Mouse (Mus musculus) c-Kit-positive CD71-positive TER-119-negative erythroid progenitor cells, embryonic 14.5 days (primary cell): Measurements from ENCODE around the gene Amt.
"Not testable (repeated sequence)": the region's sequence is repeated elsewhere in the genome, so short reads cannot be mapped to it uniquely, and the experiment has no call there.

Experiments used
- DNase-seq: peaks from one replicate; pipeline ENCODE4 v3.0.0-alpha.2; 2013; ENCODE audit warnings: low read depth

Amt gene

DNA sequence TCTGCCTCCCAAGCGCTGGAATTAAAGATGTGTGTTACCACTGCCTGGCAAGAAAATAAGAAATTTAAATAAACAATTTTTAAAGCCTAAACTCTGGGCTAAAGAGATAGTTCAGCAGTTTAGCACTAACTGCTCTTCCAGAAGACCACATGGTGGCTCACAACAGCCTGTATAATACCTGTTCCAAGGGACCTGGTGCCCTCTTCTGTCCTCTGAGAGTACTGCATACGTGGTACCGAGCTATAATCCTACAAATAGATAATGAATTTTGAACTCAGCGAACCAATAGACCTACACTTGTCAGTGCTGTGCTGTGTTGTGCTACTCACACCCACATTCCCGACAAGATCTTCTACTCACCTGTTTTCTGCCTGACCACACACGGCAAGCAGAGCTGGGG is 12.2 kb upstream of the Amt start:
- DNase-seq = peak; percentile 77

DNA sequence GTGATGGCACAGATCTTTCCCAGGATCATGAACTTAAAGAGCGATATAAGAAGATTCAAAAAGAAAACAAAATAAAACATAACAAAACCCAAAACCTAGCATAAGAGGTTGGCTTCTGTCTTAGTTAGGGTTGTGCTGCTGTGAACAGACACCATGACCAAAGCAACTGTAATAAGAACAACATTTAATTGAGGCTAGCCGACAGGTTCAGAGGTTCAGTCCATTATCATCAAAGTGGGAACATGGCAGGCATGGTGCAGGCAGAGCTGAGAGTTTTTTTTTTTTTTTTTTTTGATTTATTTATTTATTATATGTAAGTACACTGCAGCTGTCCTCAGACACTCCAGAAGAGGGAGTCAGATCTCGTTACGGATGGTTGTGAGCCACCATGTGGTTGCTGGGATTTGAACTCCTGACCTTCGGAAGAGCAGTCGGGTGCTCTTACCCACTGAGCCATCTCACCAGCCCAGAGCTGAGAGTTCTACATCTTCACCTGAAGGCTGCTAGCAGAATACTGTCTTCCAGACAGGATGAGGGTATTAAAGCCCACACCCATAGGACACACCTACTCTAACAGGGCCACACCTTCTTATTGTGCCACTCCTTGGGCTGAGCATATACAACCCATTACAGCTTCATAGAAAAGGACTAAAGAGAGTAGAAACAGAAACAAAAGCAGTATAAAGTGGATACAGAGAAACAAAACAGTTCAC is 9.0 kb upstream of the Amt start:
- DNase-seq = not testable (repeated sequence)

DNA sequence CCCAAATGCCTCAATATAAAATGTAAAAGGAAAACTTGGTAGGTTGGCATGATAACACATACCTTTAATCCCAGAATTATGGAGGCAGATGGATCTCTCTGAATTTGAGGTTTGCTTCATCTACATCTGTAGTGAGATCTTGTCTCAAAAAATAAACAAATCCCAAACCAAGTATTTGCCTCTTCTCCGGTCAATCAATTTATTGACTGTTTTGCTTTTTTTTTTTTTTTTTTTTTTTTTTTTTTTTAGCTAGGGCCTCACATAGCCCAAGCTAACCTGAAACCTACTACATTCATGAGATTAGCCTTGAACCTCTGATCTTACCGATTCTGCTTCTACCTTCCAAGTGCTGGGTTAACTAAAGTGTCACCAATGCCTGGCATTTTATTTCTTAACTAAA is 7.3 kb upstream of the Amt start:
- no peak for DNase-seq

DNA sequence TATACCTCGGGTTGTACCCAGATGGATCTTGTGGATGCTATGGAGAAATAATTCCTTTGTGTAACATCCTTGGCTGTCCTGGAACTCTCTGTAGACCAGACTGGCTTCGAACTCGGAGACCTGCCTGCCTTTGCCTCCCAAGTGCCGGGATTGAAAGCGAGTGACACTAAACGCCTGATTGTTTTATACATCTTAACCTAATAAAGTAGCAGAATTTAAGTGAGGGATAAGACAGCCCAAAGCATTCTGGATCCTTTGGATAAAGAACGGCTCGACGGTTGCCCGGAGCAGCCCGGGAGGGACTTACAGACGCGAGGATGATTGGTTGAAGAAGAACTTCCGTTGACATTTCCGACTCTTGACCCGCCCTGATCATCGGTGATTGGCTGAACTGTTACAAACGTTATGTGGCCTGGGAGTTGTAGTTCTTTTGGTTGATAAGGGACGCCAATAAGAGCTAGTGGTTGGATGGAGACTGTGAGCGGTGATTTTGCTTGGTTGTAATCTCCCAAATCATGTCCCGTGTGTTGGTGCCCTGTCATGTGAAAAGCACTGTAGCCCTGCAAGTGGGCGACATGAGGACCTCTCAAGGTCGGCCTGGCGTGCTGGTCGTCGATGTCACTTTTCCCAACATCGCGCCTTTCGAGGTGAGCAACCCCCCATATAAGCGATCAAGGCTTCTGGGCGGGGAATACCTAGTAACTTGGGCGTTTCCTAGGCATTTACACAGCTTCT is 6.5 kb upstream of the Amt start, which contains the start of gene Nicn1:
Gene Nicn1 (plus strand): TSS at position 414 of the 735 bp plus-strand sequence.
- peak; percentile 96 for DNase-seq

DNA sequence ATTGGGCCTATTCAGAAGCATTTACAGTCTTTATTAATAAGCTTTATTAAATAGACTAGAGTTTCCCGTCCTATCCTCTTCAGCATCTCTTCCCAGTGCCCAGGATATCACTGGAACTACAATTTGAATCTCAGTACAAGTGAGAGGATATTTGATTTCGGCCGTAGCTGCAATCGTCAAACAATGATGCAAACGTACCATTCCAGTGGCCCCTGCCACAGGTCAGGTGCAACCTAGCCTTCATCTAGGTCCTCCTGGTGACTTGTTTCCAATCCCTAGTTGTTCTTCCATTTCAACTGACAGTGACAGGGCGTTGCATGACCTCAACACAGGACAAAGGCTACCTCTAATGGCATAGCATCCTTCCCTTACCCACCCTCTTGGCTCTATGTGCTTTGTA is 5.9 kb upstream of the Amt start:
- no peak for DNase-seq

DNA sequence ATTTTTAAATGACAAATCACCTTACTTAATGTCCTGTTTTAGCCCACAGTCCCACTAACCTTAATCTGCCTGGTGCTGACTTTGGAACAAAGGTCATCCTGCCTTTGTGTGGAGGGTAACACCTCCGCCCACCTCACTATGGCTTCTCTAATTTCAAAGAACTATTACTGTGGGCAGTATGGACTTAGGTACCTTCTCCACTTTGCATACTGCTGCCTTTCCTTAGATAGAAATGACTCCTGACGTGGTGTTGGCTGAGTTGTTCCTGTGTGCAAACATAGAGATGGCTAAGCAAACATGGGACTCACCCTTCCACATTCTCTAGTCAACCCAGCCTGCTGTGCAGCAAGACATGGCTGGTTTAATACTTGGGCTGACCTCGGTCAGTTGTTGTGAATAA is 5.2 kb downstream of the Amt start:
- no peak for DNase-seq

DNA sequence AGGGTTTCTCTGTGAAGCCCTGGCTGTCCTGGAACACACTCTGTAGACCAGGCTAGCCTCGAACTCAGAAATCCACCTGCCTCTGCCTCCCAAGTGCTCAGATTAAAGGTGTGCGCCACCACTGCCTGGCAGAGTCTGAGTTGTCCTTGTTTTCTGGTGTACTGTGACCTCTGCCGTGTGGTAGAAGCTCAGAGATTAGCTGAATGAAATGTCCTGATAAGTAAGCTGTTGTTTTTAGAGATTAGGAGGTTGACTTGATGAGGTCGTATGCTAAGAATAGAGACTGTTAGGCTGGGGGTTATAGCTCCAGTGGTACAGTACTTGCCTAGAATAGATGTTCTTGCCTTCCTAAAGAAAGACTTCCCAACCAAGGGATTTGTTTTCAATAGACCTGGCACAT is 8.1 kb downstream of the Amt start:
- DNase-seq = no peak

DNA sequence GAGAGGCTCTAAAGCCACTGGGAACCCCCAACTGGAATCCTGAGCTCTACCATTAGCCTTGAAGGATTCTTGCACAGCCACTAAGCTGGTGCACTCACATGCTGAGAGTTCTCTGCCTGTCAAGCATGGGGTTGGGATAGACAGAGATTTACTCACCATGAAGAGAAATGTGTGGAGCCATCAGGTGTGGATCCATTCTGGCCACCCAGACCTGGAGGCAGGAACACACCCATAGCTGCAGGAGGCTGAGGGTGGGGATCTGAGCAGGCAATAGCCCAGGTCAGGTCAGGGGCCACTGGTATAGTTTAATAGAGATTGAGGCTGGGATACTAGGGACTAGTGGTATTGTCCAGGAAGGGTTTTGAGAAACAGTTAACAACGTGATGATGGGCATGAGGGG is 8.5 kb downstream of the Amt start:
- no peak for DNase-seq

DNA sequence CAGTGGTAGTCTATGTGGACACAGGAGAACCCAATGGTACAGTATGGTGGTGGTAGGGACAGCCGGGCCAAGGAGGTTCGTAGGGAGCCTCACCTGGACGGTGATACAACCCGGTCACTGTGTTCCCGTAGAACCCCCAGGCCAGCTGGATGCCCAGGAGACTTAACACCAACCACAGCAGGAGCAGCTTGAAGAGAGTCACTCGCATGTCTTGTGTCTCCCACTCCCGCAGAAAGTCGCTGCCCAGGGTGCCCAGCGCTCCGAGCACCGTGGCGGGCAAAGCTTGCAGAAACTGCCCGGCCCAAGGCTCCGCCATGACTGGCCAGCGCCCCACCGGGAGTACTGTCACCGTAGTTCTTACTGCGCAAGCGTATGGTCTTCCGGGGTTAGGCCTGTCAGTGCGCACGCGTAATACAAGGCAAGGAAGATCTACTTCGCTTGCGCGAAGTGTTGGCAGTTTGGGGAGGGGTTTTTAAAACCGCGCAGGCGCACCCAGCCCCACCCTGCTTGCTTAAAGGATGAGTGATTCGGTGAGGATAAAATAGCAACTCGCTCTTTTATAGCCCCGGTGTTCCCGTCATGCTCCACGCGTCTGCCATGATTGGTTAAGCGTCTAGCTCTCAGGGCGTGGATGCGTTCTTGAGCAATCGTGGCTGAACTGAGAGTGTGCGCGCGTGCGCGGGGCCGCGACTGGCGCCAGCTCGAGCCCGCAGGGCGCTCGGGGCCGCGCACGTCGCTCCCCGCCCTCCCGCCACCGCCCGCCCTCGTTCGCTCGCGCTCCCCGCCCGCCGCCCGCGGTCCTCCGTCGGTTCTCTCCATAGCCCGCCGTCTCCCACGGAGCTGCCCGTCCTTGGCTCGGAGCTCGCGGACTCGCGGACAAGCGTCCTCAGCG is 9.2 kb downstream of the Amt start, which contains the start of the genes Rhoa and Tcta:
Gene Rhoa (plus strand): TSS at position 501 of the 892 bp plus-strand sequence.
Gene Tcta (minus strand): TSS at position 532 of the 892 bp plus-strand sequence.
- DNase-seq = peak; percentile 99

DNA sequence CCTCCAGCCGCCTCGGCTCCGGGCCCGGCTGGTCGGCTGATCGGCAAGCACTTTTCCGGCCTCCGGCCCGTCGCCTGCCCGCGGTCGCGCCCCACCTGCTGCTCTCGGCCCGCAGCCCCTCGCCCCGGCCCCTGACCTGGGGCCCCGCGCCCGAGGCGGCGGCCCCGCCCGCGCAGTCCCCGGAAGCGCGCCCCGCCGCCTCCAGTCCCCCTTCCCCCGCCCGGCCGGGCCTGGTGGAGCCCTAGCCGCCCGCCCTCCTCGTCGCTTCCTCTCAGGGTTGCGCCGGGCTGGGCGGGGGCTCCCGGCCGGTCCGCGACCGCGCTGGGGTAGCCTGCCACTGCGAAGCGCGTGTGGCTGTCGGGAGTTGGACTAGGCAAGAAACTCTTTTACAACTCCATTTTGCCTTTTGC is 9.9 kb downstream of the Amt start:
- DNase-seq = peak; percentile 69

DNA sequence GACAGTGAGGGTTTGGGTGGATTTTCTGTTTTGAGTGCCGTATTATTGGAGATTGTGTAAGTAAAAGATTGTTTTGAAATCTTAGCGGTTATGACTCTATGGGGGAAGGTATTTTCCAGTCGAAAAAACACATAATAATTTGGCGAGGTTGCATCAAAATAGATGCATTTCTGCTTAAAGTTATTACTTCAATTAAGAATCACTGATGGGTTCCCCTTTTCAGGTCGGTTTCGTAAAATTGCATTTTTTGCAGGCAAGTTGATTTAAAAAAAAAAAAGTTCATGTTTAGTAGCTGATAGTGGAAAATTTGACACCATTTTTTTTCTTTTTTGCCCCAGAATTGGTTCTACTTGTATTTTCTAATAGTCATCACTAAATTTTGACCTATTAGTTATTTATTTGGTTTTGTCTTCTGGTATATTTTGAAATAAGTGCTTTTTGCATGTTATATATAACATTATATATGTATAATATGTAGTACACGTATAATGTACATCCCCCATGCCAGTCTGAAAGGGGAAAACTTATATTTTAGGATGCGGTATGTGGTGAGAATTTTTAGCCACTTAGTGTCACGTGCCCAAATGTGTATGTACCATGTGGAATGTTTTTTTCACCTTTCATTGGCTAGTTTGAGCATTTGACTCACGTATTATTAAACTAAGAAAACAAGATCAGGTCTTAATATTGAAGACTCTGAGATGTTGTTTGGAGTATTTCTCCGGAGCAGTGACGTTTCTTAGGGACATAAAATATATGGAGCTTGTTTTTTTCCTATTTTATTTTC is 10.6 kb downstream of the Amt start:
- no peak for DNase-seq

DNA sequence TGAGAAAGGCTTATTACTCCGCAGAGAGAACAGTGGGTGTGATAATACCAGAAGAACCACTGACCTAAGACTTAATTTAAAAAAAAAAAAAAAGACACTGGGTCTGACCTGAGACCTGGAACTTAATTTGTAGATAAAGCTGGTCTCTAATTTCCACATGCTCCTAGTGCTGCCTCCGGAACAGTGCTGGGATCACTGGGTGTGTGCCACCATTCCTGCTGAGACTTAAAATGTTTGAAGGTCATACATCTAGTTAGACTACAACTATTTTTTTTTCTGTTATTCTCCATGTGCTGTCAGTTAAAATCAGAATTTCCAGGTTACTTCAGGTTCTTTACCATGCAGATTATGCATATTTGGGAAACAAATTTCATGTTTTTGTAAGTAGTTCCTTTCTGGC is 11.5 kb downstream of the Amt start:
- no peak for DNase-seq

DNA sequence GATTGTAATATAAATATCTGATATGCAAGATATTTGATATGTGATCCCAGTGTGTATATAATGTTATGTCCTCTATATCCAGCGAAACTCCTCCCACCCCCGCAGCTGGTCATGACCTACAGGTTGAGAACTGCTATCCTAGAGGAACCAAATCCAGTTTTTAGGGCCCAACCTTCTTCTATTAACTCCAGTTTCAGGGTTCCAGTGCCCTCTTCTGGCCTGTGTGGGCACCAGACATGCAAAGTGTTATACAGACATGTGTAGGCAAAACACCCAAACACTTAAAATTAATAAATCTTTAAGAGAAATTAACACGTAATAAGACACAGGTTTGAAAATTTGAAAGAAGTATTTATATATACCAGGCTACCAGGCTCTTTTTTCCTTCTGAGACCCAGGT is 20.9 kb downstream of the Amt start:
- no peak for DNase-seq

DNA sequence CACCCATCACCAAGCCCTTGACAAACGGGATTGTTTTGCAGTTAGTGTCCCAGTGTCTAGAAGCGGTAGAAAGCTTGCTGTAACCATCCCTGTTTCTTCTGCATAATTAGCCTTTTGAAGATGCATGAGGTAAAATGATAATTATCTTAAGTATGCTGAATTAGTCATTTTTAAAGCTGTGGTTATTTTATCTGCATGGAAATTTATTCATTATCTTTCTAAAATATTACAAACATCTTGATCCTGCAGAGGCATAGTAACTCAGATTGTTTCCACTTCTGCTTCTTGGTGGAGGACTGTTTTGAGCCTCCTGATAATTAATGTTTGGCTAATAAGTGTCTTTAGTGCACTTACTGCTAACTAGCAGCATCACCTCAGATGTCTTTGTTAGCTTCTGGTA is 21.8 kb downstream of the Amt start:
- no peak for DNase-seq

DNA sequence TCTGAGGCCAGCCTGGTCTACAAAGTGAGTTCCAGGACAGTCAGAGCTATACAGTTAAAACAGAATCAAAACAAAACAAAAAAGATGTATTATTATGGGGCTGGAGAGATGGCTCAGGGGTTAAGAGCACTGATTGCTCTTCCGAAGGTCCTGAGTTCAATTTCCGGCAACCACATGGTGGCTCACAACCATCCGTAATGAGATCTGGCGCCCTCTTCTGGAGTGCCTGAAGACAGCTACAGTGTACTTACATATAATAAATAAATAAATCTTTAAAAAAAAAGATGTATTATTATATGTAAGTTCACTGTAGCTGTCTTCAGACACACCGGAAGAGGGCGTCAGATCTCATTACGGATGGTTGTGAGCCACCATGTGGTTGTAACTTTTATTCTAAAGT is 25.4 kb downstream of the Amt start:
- not testable (repeated sequence) for DNase-seq

DNA sequence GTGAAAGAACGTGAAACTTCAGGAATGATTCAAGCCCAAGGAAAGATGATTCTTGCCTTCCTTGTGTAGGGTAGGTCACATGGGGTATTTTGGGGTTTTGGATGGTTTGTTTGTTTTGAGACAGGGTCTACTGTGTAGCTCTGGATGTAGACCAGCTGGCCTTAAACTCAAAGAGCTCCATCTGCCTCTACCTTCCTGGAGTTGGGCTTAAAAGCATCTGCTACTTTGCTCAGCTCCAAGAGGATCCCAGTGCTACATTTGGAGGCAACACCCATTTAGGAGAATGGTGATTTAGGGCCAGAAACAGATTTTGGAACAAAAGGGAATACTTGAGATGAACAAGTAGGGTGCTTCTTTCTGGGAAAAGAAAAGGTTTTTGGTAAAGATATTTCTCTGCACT is 28.1 kb downstream of the Amt start:
- DNase-seq = no peak

DNA sequence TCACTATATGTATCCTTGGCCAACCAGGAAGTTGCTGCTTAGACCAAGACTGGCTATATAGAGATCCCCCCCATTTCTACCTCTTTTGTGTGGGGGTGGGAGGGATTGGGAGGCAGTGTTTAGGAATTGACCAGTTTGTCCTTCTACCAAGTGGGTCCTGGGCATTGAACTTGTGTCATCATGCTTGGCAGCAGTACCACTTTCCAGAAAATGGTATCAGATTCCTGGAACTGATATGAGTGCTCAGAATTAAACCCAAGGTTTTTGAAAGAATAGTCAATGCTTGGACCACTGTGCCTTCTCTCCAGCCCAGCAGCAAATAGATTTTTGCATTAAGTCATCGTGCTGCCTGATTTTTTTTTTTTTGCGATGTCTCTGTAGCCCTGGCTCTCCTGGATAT is 29.2 kb downstream of the Amt start:
- no peak for DNase-seq

DNA sequence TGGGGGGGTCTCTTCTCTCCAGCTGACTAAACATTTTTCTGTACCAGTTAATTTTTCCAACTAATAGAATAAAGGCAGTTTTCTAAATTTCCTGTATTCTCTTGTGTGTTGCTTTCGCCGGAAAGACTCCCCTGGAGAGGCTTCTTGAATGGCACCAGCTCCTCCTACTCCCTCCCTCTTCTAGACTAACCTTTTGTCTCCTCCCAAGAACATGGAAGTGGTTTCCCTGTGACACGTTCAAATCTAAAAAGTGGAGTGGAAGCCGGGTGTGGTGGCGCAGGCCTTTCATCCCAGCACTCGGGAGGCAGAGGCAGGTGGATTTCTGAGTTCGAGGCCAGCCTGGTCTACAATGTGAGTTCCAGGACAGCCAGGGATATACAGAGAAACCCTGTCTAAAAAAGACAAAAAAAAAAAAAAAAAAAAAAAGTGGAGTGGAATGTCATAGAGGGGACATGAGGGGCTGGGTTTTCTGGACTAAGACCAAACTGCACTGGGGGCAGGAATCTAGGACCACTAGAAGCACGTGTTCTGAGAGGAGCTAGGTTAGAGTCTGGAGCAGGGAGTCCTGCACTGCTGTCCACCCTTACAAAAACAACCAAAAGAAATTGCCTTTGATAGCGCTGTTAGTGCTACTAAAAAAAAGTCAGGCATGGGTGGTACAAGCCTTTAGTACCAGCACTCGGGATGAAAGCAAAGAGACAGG is 41.3 kb downstream of the Amt start:
- no peak for DNase-seq

DNA sequence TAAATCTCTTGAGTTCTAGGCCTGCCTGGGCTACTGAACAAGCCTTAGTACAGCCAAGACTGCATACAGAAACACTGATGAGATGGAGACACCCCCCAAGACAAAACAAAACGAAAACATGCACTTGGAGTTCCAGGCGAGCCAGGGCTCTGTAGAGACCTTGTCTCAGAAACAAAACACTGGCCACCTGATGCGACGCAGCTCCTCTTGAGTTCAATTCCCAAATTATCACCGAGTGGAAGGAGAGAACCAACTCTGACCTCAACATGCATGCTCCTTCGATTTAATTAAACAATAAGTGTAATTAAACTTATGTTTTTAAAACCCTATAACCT is 41.9 kb downstream of the Amt start:
- peak; percentile 32 for DNase-seq

DNA sequence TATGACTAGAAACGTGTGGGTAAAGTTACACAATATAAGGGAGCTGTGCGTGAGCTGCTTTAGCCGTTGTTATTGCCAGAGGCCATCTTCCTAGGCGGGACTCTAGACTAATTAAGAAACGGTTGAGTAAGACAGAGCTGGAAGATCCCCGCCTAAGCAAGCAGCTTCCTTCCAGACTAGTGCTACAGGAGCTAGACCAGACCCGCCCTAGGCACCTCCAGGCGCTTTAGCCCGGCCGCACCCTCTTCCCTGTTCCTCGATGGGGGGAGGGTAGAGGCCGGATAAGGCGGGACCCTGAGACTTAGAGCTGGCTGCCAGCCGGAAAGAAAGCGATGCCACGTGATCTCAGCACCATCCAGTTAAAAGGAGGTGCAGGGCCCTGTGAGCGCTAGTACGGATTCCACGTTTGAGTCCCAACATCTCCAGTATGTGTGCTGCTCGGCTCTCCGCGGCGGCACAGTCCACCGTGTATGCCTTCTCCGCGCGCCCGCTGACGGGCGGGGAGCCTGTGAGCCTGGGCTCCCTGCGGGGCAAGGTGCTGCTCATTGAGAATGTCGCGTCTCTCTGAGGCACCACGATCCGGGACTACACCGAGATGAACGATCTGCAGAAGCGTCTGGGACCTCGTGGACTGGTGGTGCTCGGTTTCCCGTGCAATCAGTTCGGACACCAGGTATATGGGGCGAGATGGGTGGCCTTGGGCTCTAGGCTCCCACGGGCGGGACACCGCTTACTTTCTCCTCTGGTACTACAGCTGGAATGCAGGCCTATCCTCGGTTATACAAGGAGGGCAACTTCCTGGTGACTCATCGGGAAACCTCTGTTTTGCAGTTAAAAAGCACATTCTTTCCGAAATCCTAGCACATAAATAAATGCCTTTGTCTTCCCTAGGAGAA is 42.5 kb downstream of the Amt start, which contains the start of gene Gpx1:
Gene Gpx1 (plus strand): TSS at position 18 of the 896 bp plus-strand sequence.
- peak; percentile 98 for DNase-seq
